ENCODE assay signal across 9 mouse cellular contexts in genomic region chr2:170152856-170153255, GRCm38 (mm10). TPM values are rescaled to one million over a fixed set of nuclear protein-coding genes. Genes with fewer than 3 reads are reported as not detected.
DNase-seq lines count a peak whose midpoint lies in the region; ATAC-seq and TF ChIP-seq lines count a peak whose summit lies in the region.
"Had no signal": no experiment of that assay in that cellular context is flagged by ENCODE, and none has a peak within 500 bp of the region (broad histone marks: within the 10 kb centered on the region; RNA-seq: fewer than 3 reads in every experiment).

No protein-coding gene starts in this region.

- H3K36me3 ChIP-seq in forebrain, embryonic 14.5 days (ENCODE audit: control insufficient read depth, insufficient read depth, low read length) = no peaks in the 10 kb centered on the region
- H3K36me3 ChIP-seq in forebrain, postnatal 0 days (ENCODE audit: insufficient read depth) = no peaks in the 10 kb centered on the region
- no peaks in the 10 kb centered on the region for H3K36me3 ChIP-seq in limb, embryonic 11.5 days (ENCODE audit: control insufficient read depth, insufficient read depth, low read length)

- peaks cover 15% of the 10 kb centered on the region for H3K4me1 ChIP-seq in forebrain, embryonic 14.5 days (ENCODE audit: control insufficient read depth, insufficient read depth, low read length)
- no peaks in the 10 kb centered on the region; the same call in 1 of the 2 replicates for H3K4me1 ChIP-seq in forebrain, postnatal 0 days (ENCODE audit: insufficient read depth)
- no peaks in the 10 kb centered on the region for H3K4me1 ChIP-seq in limb, embryonic 11.5 days (ENCODE audit: control insufficient read depth, insufficient read depth, low read length)

- H3K4me2 ChIP-seq in forebrain, embryonic 14.5 days (ENCODE audit: low read length) = peak overlapping the region; percentile 54
- H3K4me2 ChIP-seq in forebrain, postnatal 0 days (ENCODE audit: low read depth) = no peak overlapping the region
- peak overlapping the region; percentile 67; the same call in 1 of the 2 replicates for H3K4me2 ChIP-seq in limb, embryonic 11.5 days (ENCODE audit: low read depth, severe bottlenecking)

- 29% methylated on average over 7 of the region's 7 CpGs for WGBS in forebrain, embryonic 14.5 days
- WGBS in forebrain, postnatal 0 days = 41% methylated on average over 7 of the region's 7 CpGs
- 36% methylated on average over 7 of the region's 7 CpGs for WGBS in limb, embryonic 11.5 days

- no peak overlapping the region for H3K4me3 ChIP-seq in forebrain, embryonic 14.5 days (ENCODE audit: low read depth, low read length)
- H3K4me3 ChIP-seq in forebrain, postnatal 0 days (ENCODE audit: low read depth, low read length) = no peak overlapping the region
- no peak overlapping the region for H3K4me3 ChIP-seq in limb, embryonic 11.5 days (ENCODE audit: low read depth, low read length)

- H3K9me3 ChIP-seq in forebrain, embryonic 14.5 days (replicated peaks; ENCODE audit: control insufficient read depth, low read length) = no peaks in the 10 kb centered on the region
- no peaks in the 10 kb centered on the region for H3K9me3 ChIP-seq in forebrain, postnatal 0 days (ENCODE audit: low read length)
- H3K9me3 ChIP-seq in limb, embryonic 11.5 days (ENCODE audit: control insufficient read depth, low read length) = no peaks in the 10 kb centered on the region

- TF ChIP-seq CTCF in forebrain, postnatal 0 days (IDR thresholded peaks at IDR 0.05; ENCODE audit: low read depth) = no peak

- H3K27me3 ChIP-seq in forebrain, embryonic 14.5 days (replicated peaks; ENCODE audit: control insufficient read depth, insufficient read depth, low read length) = no peaks in the 10 kb centered on the region
- H3K27me3 ChIP-seq in forebrain, postnatal 0 days (ENCODE audit: insufficient read depth, low read length) = no peaks in the 10 kb centered on the region
- no peaks in the 10 kb centered on the region for H3K27me3 ChIP-seq in limb, embryonic 11.5 days (ENCODE audit: control insufficient read depth, insufficient read depth, low read length)
- H3K27me3 ChIP-seq: Patski had no signal

- DNase-seq in forebrain, embryonic 14.5 days (ENCODE audit: low spot score) = no peak
- no peak for DNase-seq in forebrain, postnatal 0 days
- peak; percentile 31 for DNase-seq in thymus, postnatal 25 days
- no peak for DNase-seq in thymus, postnatal 14 days
- DNase-seq in limb, embryonic 11.5 days (ENCODE audit: low spot score) = no peak
- no peak for DNase-seq in cerebellum, postnatal 4 days (ENCODE audit: low spot score in 2 of 2)
- DNase-seq in right cerebral cortex, postnatal 4 days = no peak

- no peak for ATAC-seq in forebrain, embryonic 14.5 days
- no peak for ATAC-seq in forebrain, postnatal 0 days
- ATAC-seq in limb, embryonic 11.5 days (ENCODE audit: insufficient number of reproducible peaks, low FRiP score, low TSS enrichment, low read depth) = no peak
- no peak for ATAC-seq in monocyte, adult 5-6 weeks (replicated peaks; ENCODE audit: insufficient number of reproducible peaks, low FRiP score, low TSS enrichment, poor library complexity, severe bottlenecking)
- ATAC-seq: Patski had no signal

- H3K9ac ChIP-seq in forebrain, embryonic 14.5 days (ENCODE audit: low read length) = no peak overlapping the region
- H3K9ac ChIP-seq in forebrain, postnatal 0 days = no peak overlapping the region
- H3K9ac ChIP-seq in limb, embryonic 11.5 days (ENCODE audit: low read length) = no peak overlapping the region

- H3K27ac ChIP-seq in forebrain, embryonic 14.5 days (ENCODE audit: low read depth, low read length) = no peak overlapping the region
- no peak overlapping the region for H3K27ac ChIP-seq in forebrain, postnatal 0 days (ENCODE audit: low read depth, low read length)
- no peak overlapping the region for H3K27ac ChIP-seq in limb, embryonic 11.5 days (replicated peaks; ENCODE audit: low read depth, low read length)

RNA-seq across cellular contexts. Expression of gene Zfp217, which starts 5.0 kb away (rescaled TPM):
- 1.7 and 1.8 TPM in 2 replicates for polyA plus RNA-seq in forebrain, embryonic 14.5 days (2014; fragmentation: Nextera tagmentation; extraction: Ambion mirVana)
- total RNA-seq in forebrain, postnatal 0 days (2014; rRNA removed) = 3.3 and 3.5 TPM in 2 replicates
- 0.28 and 0.64 TPM in 2 replicates for polyA plus RNA-seq in forebrain, postnatal 0 days (2015; fragmentation: Nextera tagmentation; extraction: Ambion mirVana)
- 4.9 and 5.2 TPM in 2 replicates for polyA plus RNA-seq in limb, embryonic 11.5 days (2014; fragmentation: Nextera tagmentation; extraction: Ambion mirVana)
- 28.3 to 57.4 TPM (median 42.9 TPM) in 3 replicates for total RNA-seq in monocyte, adult 5-6 weeks (2017)
